Mouse (Mus musculus) testis, postnatal 10 days (tissue): Measurements from ENCODE around the gene Kif18a.

Source experiments
- DNase-seq: peaks from one replicate; pipeline ENCODE4 v3.0.0; 2021; ENCODE audit warnings: low spot score

Kif18a gene

GRCm38 (mm10) chr2:109374881-109375280 lies 94.3 kb downstream of the Kif18a start:
- no peak for DNase-seq

GRCm38 (mm10) chr2:109384019-109384418 lies 103.5 kb downstream of the Kif18a start:
- no peak for DNase-seq

- DNase-seq = no peak
Measured at GRCm38 (mm10) chr2:109386211-109386610, 105.7 kb downstream of the Kif18a start.

- no peak for DNase-seq
Measured at GRCm38 (mm10) chr2:109388733-109389132, 108.2 kb downstream of the Kif18a start.

- no peak for DNase-seq
Measured at GRCm38 (mm10) chr2:109389977-109390376, 109.4 kb downstream of the Kif18a start.
